Mouse (Mus musculus) kidney, adult 2 months (tissue): ENCODE measurements around the gene Eci2. TPM values are rescaled to one million over a fixed set of nuclear protein-coding genes. Genes with fewer than 3 reads are reported as not detected.
"Not testable (repeated sequence)": the region's sequence is repeated elsewhere in the genome, so short reads cannot be mapped to it uniquely, and the experiment has no call there.

Experiments
- DNase-seq: peaks from one replicate; pipeline ENCODE4 v3.0.0; 2021
- H3K27ac ChIP-seq: fragments of 200-500 bp; 2 replicates; pipeline ENCODE4 v1.5.1; 2012; ENCODE audit warnings: low read depth, low read length, control low read depth, inconsistent platforms; ENCODE audit not compliant: insufficient read depth
- H3K27me3 ChIP-seq: fragments of 200-500 bp; replicated peaks from 2 replicates; pipeline ENCODE4 v1.6.1; 2012; ENCODE audit warnings: mild to moderate bottlenecking, moderate library complexity, low read length, inconsistent platforms; ENCODE audit not compliant: control insufficient read depth, insufficient read depth
- H3K36me3 ChIP-seq: fragments of 200-500 bp; 2 replicates; pipeline ENCODE4 v1.6.1; 2012; ENCODE audit warnings: mild to moderate bottlenecking, moderate library complexity, low read length, inconsistent platforms; ENCODE audit not compliant: control insufficient read depth, insufficient read depth
- H3K4me1 ChIP-seq: fragments of 200-500 bp; 2 replicates; pipeline ENCODE4 v1.6.1; 2011; ENCODE audit warnings: low read length; ENCODE audit not compliant: control insufficient read depth, insufficient read depth
- H3K4me3 ChIP-seq: fragments of 200-500 bp; 2 replicates; pipeline ENCODE4 v1.5.1; 2011; ENCODE audit warnings: mild to moderate bottlenecking, low read depth, low read length, control low read depth; ENCODE audit not compliant: insufficient read depth
- CTCF ChIP-seq: fragments of 200-500 bp; conservative IDR thresholded peaks from 2 replicates; pipeline ENCODE4 v1.5.1; 2011; ENCODE audit warnings: low read depth, mild to moderate bottlenecking, control low read depth, low read length, moderate library complexity, mixed read lengths; ENCODE audit not compliant: insufficient read depth, insufficient read length
- POLR2A ChIP-seq: fragments of 200-500 bp; IDR thresholded peaks from one replicate; pipeline ENCODE4 v1.6.1; 2011; ENCODE audit warnings: low read depth, low read length, control low read depth
- WGBS: fragments of 180-500 bp; shearing (Covaris S2); methylation state at CpG from one replicate; pipeline ENCODE4 v1.1.7; 2018; 5-methylcytosine and 5-hydroxymethylcytosine counted together
- polyA plus RNA-seq: library from polyadenylated mRNA; depleted of rRNA; stranded (reverse); fragments of >200 nt; gene quantifications from 2 replicates; pipeline ENCODE4 v1.2.3, GENCODE M21; 2012

The Eci2 gene
- polyA plus RNA-seq, 1 experiment, result 82.5 TPM

DNA sequence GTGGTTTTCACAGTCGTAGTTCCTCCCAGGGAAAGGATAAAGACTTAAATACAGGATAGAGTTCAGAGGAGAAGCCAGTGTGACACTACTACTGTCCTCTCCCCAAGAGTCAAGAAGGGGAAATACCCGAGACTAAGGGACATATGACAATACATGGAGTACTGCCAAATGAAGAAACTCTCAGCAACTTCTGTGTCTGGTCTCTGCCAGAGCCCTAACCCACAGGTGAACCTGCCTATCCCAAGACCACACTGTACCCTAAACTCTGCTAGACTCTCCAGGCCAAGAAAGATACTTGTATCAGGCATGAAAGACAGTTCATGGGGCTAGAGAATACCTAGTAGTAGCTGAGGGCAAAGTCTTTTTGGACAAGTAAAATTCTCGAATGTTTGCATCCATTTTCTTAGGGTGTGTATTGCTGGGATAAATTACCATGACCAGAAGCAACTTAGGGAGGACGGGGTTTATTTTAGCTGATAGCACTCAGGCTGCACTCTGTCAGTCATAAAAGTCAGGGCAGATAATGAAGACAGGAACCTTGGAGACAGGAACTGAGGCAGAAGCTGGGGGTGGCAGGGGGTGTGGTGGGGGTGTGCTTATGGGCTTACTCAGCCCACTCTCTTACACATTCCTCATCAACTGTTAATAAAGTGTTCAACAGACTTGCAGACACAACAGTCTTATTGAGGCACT lies 35.2 kb downstream of the Eci2 start:
- TF ChIP-seq CTCF (no peak), POLR2A (no peak)
- Histone ChIP-seq H3K4me3 (no peak overlapping the region), H3K4me1 (peaks cover 25% of the 10 kb centered on the region), H3K27ac (no peak overlapping the region), H3K27me3 (no peaks in the 10 kb centered on the region), H3K36me3 (peaks cover 8% of the 10 kb centered on the region)
- 53% methylated on average over 4 of the region's 4 CpGs for WGBS
- no peak for DNase-seq

- H3K27me3 ChIP-seq, DNase-seq, H3K27ac ChIP-seq, H3K4me3 ChIP-seq, H3K4me1 ChIP-seq: not testable (repeated sequence)
- 98% methylated on average over 1 of the region's 1 CpGs for WGBS
- peaks cover 17% of the 10 kb centered on the region for H3K36me3 ChIP-seq
Measured at GRCm38 (mm10) chr13:34983479-34983878, 43.4 kb downstream of the Eci2 start.

- DNase-seq, H3K27me3 ChIP-seq, H3K27ac ChIP-seq, H3K4me1 ChIP-seq, H3K4me3 ChIP-seq: not testable (repeated sequence)
- 84% methylated on average over 5 of the region's 5 CpGs for WGBS
- peaks cover 17% of the 10 kb centered on the region for H3K36me3 ChIP-seq
Measured at GRCm38 (mm10) chr13:34978635-34979034, 48.3 kb downstream of the Eci2 start.

DNA sequence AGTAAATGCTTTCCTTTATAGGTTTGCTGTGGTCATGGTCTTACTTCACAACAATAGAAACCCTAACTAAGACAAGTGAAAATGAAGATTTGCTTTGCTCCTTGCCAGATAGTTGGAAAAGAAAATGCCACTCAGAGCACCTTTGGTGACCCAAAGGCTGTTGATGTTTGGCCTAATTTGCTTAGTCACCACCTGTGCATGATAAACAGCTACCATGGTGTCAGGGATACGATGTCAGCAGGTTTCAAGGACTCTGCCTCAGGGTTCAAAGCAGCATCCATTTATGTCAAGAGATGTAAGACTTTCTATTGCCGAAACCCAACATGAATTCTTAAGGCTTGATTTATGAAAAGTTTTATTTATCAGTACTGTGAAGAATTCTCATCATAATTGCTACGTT lies 49.5 kb downstream of the Eci2 start:
- DNase-seq, result no peak
- no peak overlapping the region for H3K27ac ChIP-seq
- peaks cover 15% of the 10 kb centered on the region for H3K36me3 ChIP-seq
- no peak overlapping the region for H3K4me3 ChIP-seq
- H3K4me1 ChIP-seq, result no peaks in the 10 kb centered on the region
- no peaks in the 10 kb centered on the region for H3K27me3 ChIP-seq
- 72% methylated on average over 3 of the region's 3 CpGs for WGBS
- TF ChIP-seq CTCF (no peak), POLR2A (no peak)

DNA sequence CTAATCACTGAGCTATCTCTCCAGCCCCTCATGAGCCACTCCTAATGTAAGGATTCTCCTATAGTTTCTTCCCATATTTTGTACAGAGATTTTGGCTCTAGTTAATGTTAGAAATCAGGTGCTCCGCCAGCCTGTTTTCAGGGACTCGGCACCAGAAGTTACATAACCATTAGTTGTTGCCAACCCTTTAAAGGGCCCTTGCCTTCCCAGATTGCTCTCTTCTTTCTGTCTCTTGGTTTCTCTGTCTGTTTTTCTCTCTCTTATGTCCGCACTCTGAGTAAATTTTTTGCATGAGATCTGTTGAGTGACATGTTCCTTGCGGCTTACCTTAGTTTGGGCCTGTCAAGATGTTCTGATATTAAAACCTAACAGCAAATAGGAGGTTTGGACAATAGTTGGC lies 50.8 kb downstream of the Eci2 start:
- WGBS, result 72% methylated on average over 4 of the region's 4 CpGs
- no peak overlapping the region for H3K27ac ChIP-seq
- peaks cover 15% of the 10 kb centered on the region for H3K36me3 ChIP-seq
- no peaks in the 10 kb centered on the region for H3K27me3 ChIP-seq
- TF ChIP-seq POLR2A, result no peak
- TF ChIP-seq CTCF, result no peak
- no peaks in the 10 kb centered on the region for H3K4me1 ChIP-seq
- no peak overlapping the region for H3K4me3 ChIP-seq
- DNase-seq, result peak; percentile 63

DNA sequence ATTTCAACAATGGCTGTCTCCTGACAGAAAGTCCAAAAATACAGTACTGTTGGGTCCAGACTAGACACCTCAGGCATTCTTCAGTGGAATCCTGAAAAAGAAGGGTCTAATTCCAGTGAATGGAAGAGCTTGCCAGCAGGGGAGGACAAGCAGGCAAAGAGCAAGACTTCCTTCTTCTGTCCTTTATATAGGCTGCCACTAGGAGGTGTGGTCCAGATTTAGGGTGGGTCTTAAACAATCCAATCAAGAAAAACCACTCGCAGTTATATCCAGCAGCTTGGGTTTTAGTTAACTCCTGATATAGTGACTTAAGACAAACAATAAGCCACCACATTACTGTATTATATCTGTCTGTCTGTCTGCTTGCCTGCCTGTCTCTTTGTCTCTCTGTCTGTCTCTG lies 53.1 kb downstream of the Eci2 start:
- Histone ChIP-seq H3K36me3 (peaks cover 8% of the 10 kb centered on the region), H3K4me1 (no peaks in the 10 kb centered on the region), H3K27ac (no peak overlapping the region), H3K4me3 (no peak overlapping the region), H3K27me3 (no peaks in the 10 kb centered on the region)
- DNase-seq, result no peak
- 40% methylated on average over 1 of the region's 1 CpGs for WGBS
- TF ChIP-seq POLR2A, result no peak
- 0 out of 2 replicates have a peak, but pooled peaks have one; percentile 1 for TF ChIP-seq CTCF

DNA sequence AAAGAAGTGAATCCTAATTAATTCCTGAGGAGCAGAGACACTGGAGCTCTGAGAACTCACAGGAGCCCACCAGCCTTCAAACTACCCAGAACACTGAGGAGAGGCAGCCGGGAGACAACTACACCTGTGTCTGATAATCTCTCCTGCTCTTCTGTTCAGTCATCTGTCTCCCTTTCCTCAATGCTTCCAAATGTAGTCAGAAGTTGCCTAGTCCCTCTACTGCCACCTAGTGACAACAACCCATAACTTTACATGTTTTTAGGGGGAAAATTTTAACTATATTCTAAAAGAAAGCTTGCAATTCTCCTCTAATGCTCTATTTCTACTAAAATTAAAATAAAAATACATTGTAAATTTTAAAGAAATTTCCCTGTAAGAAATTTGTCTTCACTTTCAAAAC lies 53.7 kb downstream of the Eci2 start:
- peak; percentile 64 for DNase-seq
- TF ChIP-seq POLR2A (no peak), CTCF (0 out of 2 replicates have a peak, but pooled peaks have one; percentile 11)
- Histone ChIP-seq H3K27me3 (no peaks in the 10 kb centered on the region), H3K36me3 (peaks cover 5% of the 10 kb centered on the region), H3K4me1 (no peaks in the 10 kb centered on the region), H3K4me3 (no peak overlapping the region), H3K27ac (no peak overlapping the region)
- WGBS, result 41% methylated on average over 1 of the region's 1 CpGs

GRCm38 (mm10) chr13:34972456-34972855 lies 54.4 kb downstream of the Eci2 start:
- H3K4me3 ChIP-seq, H3K27me3 ChIP-seq, H3K36me3 ChIP-seq, H3K4me1 ChIP-seq: not testable (repeated sequence)
- H3K27ac ChIP-seq, result peak overlapping the region; percentile 35; the same call in 1 of the 2 replicates
- DNase-seq, result peak; percentile 55

DNA sequence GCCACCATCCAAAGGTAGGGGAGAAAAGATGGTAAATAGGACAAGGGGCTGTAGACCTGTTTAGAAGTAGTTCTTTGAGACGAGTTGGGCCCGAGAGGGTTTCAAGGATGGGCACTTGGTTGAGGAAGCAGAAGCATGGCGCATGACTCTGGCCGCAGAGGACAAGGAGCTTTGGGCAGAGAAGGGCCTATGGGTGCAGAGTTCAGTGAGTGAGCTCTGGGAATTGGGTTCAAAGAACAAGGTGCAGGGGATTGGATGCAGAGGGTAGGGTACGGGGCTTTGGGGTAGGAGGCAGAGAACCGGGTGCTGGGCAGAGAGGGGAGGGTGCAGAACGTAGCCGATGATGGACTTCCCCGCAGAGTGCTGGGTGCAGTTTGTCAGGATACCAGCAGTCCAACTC lies 61.2 kb downstream of the Eci2 start:
- H3K27ac ChIP-seq, result peak overlapping the region; percentile 78
- H3K4me3 ChIP-seq, H3K27me3 ChIP-seq, H3K4me1 ChIP-seq, H3K36me3 ChIP-seq: not testable (repeated sequence)
- 57% methylated on average over 9 of the region's 9 CpGs for WGBS
- peak; percentile 58 for DNase-seq
